Mouse (Mus musculus) embryonic facial prominence, embryonic 10.5 days (tissue): ENCODE measurements around the gene Mks1. TPM values are rescaled to one million over a fixed set of nuclear protein-coding genes. Genes with fewer than 3 reads are reported as not detected.
"Not testable (repeated sequence)": the region's sequence is repeated elsewhere in the genome, so short reads cannot be mapped to it uniquely, and the experiment has no call there.

Source experiments
- DNase-seq: peaks from one replicate; pipeline ENCODE4 v3.0.0-alpha.2; 2017; ENCODE audit warnings: low spot score
- H3K27ac ChIP-seq: fragments of 300-500 bp; sonication (generic); replicated peaks from 2 replicates; pipeline ENCODE4 v1.5.1; 2016; ENCODE audit warnings: mild to moderate bottlenecking
- H3K27me3 ChIP-seq: fragments of 300-500 bp; sonication (generic); replicated peaks from 2 replicates; pipeline ENCODE4 v1.6.1; 2016; ENCODE audit warnings: low read depth, mild to moderate bottlenecking; ENCODE audit not compliant: poor library complexity, severe bottlenecking
- H3K36me3 ChIP-seq: fragments of 300-500 bp; sonication (generic); replicated peaks from 2 replicates; pipeline ENCODE4 v1.6.1; 2016; ENCODE audit warnings: mild to moderate bottlenecking, moderate library complexity
- H3K4me1 ChIP-seq: fragments of 300-500 bp; sonication (generic); 2 replicates; pipeline ENCODE4 v1.6.1; 2016
- H3K4me3 ChIP-seq: fragments of 300-500 bp; sonication (generic); 2 replicates; pipeline ENCODE4 v1.5.1; 2016; ENCODE audit warnings: mild to moderate bottlenecking, moderate library complexity
- H3K9me3 ChIP-seq: fragments of 300-500 bp; sonication (generic); 2 replicates; pipeline ENCODE4 v1.6.1; 2016; ENCODE audit warnings: mild to moderate bottlenecking
- WGBS: fragments of 180-500 bp; shearing (Covaris S2); methylation state at CpG from one replicate; pipeline ENCODE4 v1.1.7; 2016; 5-methylcytosine and 5-hydroxymethylcytosine counted together
- polyA plus RNA-seq: library from polyadenylated mRNA; unstranded; fragments of >200 nt; fragmentation: Nextera tagmentation; extraction: Ambion mirVana; gene quantifications from 2 replicates; pipeline ENCODE4 v1.2.1, GENCODE M21; 2016

Mks1 gene
- polyA plus RNA-seq, 1 experiment from 2014 or later = 18.4 TPM

DNA sequence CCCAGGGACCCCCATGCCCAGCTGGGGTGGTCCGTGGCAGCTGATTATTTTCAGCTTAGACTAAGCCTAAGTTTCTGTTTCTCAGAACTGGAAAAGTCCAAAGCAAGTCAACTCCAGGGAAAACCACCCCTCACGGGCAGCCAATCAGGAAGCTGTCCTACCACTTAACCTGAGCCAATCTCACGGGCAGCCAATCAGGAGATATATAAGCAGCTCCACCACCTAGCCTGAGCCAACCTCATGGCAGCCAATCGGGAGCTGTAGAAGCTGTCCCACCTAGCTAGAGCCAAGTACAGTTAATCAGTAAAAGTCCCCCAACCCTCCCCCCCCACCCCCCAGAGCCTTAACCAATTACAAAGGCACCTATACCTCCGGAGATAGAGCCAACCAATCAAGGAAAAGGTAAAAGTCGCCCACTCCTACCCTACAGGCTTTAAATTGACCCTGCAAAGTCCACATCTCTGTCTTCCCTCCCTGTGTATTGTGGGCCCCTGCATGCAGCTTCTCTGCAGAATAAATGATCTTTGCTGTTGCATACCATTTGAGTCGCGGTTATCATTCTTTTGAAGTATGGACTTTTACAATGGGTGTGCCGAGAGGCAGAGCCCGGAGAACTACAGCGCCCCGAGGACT is 5.9 kb upstream of the Mks1 start:
- Histone ChIP-seq H3K4me1 (no peaks in the 10 kb centered on the region), H3K4me3 (no peak overlapping the region), H3K27me3 (no peaks in the 10 kb centered on the region), H3K27ac (no peak overlapping the region), H3K36me3 (no peaks in the 10 kb centered on the region), H3K9me3 (no peaks in the 10 kb centered on the region)
- DNase-seq = no peak
- 87% methylated on average over 12 of the region's 12 CpGs for WGBS

DNA sequence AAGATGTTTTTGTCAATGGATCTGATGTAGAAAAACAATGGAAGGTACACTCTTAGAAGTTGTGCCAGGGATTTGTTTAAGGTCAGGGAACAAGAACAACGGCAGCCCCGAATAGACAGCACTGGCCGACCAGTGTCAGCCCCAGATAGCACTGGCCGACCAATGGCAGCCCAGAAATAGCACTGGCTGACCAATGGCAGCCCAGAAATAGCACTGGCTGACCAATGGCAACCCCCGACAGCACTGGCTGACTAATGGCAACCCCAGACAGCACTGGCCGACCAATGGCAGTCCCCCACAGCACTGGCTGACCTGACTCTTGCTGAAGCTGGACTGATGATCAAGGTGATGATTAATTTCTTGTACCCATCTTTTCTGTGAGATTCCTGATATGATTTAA is 5.1 kb upstream of the Mks1 start:
- H3K9me3 ChIP-seq = no peaks in the 10 kb centered on the region
- H3K27me3 ChIP-seq = no peaks in the 10 kb centered on the region
- no peak overlapping the region for H3K4me3 ChIP-seq
- H3K4me1 ChIP-seq = peaks cover 4% of the 10 kb centered on the region
- H3K36me3 ChIP-seq = no peaks in the 10 kb centered on the region
- peak; percentile 35 for DNase-seq
- H3K27ac ChIP-seq = no peak overlapping the region
- WGBS = 77% methylated on average over 6 of the region's 6 CpGs

DNA sequence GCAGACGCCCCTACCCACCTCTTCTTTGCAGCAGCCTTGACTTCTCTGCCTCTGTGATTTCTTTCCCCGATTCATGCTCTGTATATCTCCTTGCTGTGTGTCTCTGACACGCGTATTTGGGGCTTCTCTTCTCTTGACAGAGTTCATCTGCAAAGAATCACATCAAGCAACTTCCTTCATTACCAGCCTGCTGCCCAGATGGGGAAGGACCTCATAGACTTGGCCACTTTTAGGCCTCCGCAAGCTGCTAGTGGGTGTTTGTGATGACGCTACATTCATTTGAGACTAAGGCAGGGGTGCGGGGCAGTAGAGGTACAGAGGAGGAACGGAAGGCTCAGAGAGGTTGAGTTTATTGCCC is 561 bp downstream of the Mks1 start:
- Histone ChIP-seq H3K4me1 (peaks cover 11% of the 10 kb centered on the region), H3K27ac (peak overlapping the region; percentile 89), H3K36me3 (peaks cover 24% of the 10 kb centered on the region), H3K27me3 (no peaks in the 10 kb centered on the region), H3K9me3 (no peaks in the 10 kb centered on the region), H3K4me3 (peak overlapping the region; percentile 78)
- 40% methylated on average over 8 of the region's 8 CpGs for WGBS
- DNase-seq = no peak

DNA sequence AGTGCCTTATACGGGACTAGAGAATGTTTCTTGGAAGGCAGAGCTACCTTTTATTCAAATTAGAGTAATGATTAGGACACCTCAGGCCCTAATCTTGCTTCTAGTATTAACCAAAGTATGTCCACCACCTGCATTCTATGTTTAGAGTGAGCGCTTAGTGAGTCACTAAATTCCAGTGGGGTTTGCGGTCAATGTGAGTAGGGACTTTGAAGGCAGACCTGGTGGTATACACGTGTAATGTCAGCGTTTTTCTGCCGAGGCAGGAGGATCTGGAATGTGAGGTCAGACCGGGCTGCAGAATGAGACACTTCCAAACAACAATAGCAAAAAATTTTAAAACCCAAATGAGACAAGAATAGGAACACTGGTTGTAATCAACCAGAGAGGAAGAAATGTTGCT is 1.5 kb downstream of the Mks1 start:
- DNase-seq = no peak
- H3K27me3 ChIP-seq = no peaks in the 10 kb centered on the region
- no peak overlapping the region for H3K4me3 ChIP-seq
- WGBS = 91% methylated on average over 7 of the region's 7 CpGs
- H3K36me3 ChIP-seq = peaks cover 28% of the 10 kb centered on the region
- peaks cover 11% of the 10 kb centered on the region for H3K4me1 ChIP-seq
- no peak overlapping the region for H3K27ac ChIP-seq
- no peaks in the 10 kb centered on the region for H3K9me3 ChIP-seq

DNA sequence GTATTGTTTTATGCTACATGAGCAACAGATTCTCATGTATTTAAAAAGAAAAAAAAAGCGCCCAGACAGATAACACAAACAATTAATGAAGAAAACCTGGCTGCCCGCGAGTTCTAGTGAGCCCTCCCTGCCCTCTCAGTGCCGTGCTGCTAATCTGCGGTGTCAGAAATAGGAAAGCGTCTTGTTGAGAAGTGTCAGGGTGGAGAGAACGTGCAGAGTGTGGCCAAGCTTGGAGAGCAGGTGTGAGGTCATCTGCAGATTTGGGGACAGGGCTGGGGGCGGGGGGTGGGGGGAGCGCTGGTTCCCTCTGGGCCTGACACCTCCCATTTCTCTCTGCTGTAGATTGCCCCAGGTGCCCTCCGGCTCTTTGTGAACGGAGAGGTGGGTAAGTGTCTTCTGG is 6.3 kb downstream of the Mks1 start:
- H3K36me3 ChIP-seq = peaks cover 74% of the 10 kb centered on the region
- H3K9me3 ChIP-seq = no peaks in the 10 kb centered on the region
- 90% methylated on average over 11 of the region's 11 CpGs for WGBS
- H3K4me3 ChIP-seq = no peak overlapping the region
- no peaks in the 10 kb centered on the region for H3K27me3 ChIP-seq
- no peak for DNase-seq
- H3K4me1 ChIP-seq = 0 out of 2 replicates have a peak, but pooled peaks cover 4% of the 10 kb centered on the region
- no peak overlapping the region for H3K27ac ChIP-seq

DNA sequence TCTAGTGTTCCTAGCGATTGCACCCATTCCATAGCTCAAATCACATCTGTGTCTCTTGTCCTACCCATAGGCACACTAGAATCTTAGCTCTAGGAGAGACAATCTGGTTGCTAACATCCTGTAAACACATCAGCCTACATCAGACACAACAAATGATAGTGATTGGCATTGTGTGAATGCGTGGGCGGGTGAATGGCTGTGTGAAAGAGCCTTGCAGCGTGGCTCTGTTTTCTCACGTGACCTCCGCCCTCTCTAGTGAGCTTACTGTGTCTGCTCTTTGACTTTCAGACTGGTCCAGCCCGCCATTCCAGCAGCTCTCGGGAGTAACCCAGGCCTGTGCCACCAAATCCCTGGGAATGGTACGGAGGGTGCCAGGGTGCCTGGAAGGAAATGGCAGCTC is 7.4 kb downstream of the Mks1 start:
- H3K4me3 ChIP-seq = no peak overlapping the region
- no peak overlapping the region for H3K27ac ChIP-seq
- H3K27me3 ChIP-seq = no peaks in the 10 kb centered on the region
- 86% methylated on average over 9 of the region's 9 CpGs for WGBS
- DNase-seq = no peak
- H3K9me3 ChIP-seq = no peaks in the 10 kb centered on the region
- H3K36me3 ChIP-seq = peaks cover 74% of the 10 kb centered on the region
- 0 out of 2 replicates have a peak, but pooled peaks cover 4% of the 10 kb centered on the region for H3K4me1 ChIP-seq

DNA sequence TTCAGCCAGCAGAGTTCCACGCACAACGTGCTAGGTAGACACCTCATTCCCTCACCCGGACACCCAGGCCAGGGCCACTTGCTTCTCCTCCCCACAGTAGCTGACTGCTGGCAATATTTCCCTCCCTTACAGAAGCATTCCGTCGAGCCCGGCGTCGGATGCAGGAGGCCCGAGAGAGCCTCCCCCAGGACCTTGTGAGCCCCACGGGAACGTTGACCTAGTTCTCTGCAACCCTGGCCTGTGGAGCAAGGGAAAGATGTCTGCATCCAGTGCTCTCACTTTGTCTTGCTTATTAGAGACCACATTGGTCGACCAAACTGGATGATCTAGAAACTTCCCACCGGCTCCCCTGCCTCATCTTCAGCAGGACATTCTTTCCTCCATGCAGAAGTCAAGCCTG is 9.8 kb downstream of the Mks1 start:
- H3K27me3 ChIP-seq = no peaks in the 10 kb centered on the region
- no peaks in the 10 kb centered on the region for H3K9me3 ChIP-seq
- WGBS = 90% methylated on average over 13 of the region's 13 CpGs
- no peak overlapping the region for H3K4me3 ChIP-seq
- H3K27ac ChIP-seq = no peak overlapping the region
- 0 out of 2 replicates have a peak, but pooled peaks cover 4% of the 10 kb centered on the region for H3K4me1 ChIP-seq
- DNase-seq = no peak
- peaks cover 57% of the 10 kb centered on the region for H3K36me3 ChIP-seq

DNA sequence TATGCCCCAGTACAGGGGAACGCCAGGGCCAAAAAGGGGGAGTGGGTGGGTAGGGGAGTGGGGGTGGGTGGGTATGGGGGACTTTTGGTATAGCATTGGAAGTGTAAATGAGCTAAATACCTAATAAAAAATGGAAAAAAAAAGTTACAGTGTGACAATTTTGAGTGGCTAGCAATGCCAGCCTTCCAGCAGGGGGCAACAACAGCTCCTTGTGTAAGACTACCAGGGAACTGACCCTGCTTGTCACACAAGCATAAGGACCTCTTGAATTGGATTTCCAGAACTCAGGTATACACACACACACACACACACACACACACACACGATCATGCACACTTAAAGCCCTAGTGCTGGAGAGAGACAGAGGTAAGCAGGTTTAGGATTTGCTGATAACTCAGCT is 13.9 kb downstream of the Mks1 start:
- not testable (repeated sequence) for H3K9me3 ChIP-seq, H3K4me3 ChIP-seq, H3K4me1 ChIP-seq, H3K27me3 ChIP-seq, H3K27ac ChIP-seq, DNase-seq
- WGBS = 89% methylated on average over 1 of the region's 2 CpGs
- H3K36me3 ChIP-seq = peaks cover 22% of the 10 kb centered on the region

DNA sequence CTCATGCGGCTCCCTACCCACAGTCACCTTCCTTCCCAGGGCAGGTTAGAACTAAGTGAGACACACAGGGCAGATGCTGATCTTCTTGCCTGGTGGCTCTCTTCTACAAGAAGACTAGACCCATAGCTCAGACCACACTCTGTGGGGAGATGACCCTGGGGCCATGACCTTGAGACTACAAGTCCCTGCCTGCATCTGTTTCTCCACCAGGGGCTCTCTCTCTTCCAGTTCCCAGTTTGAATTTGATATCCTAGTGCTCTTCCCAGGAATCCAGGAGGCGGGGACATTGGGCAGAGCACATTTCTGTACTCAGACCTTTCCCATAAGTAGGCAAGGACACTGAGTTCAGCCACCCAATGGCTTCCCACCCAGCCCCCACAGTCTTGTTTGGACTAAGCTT is 17.1 kb downstream of the Mks1 start:
- H3K4me1 ChIP-seq = 0 out of 2 replicates have a peak, but pooled peaks cover 4% of the 10 kb centered on the region
- no peak overlapping the region for H3K27ac ChIP-seq
- no peak for DNase-seq
- no peaks in the 10 kb centered on the region for H3K36me3 ChIP-seq
- H3K27me3 ChIP-seq = no peaks in the 10 kb centered on the region
- 65% methylated on average over 2 of the region's 2 CpGs for WGBS
- no peaks in the 10 kb centered on the region for H3K9me3 ChIP-seq
- H3K4me3 ChIP-seq = no peak overlapping the region

DNA sequence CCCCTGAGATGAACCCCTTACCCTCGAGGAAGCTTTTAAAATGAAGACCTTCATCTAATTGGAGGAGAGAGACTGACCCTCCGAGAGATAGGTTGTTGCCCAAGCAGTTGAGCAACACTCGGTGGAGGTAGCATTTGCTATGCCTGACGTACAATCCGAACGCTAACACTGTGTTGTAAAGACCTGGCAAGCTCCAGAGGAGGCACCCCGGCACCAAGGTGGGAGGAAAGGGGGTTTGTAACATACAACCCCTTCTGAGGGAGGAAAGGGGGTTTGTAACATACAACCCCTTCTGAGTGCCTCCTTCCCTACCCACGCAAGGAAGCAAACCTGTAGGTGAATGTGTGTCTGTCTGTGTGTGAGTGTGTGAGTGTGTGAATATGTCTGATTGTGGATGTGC is 18.8 kb downstream of the Mks1 start:
- 66% methylated on average over 8 of the region's 8 CpGs for WGBS
- Histone ChIP-seq H3K27me3 (no peaks in the 10 kb centered on the region), H3K9me3 (no peaks in the 10 kb centered on the region), H3K36me3 (no peaks in the 10 kb centered on the region), H3K4me1 (peaks cover 4% of the 10 kb centered on the region; the same call in 1 of the 2 replicates), H3K27ac (no peak overlapping the region), H3K4me3 (no peak overlapping the region)
- no peak for DNase-seq

DNA sequence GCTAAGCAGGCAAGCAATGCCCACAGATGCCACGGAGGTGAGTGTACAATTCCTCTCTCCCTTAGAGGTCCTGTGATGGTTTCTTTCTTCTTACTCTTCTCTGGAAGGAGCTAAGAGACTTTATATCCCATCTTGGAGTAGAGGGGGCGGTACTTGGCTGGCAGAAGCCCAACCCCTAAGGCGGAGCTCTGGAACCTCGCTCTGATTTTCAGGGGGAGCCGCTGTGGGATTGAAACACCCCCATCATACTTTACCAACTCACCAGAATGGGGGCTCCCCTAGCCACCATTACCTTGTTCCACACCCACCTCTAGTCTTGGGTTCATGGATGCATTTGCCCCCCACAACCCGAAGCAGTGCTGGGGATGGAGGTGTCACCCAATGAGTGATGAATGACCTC is 22.4 kb downstream of the Mks1 start, which contains the start of gene Epx:
Gene Epx (minus strand): TSS at position 101 of the 400 bp plus-strand sequence.
- no peaks in the 10 kb centered on the region for H3K36me3 ChIP-seq
- no peaks in the 10 kb centered on the region for H3K9me3 ChIP-seq
- H3K27me3 ChIP-seq = no peaks in the 10 kb centered on the region
- DNase-seq = no peak
- WGBS = 83% methylated on average over 6 of the region's 6 CpGs
- no peak within 1 kb of the TSS for H3K4me3 ChIP-seq
- no peak within 1 kb of the TSS for H3K27ac ChIP-seq
- H3K4me1 ChIP-seq = no peaks in the 10 kb centered on the region; the same call in 1 of the 2 replicates

DNA sequence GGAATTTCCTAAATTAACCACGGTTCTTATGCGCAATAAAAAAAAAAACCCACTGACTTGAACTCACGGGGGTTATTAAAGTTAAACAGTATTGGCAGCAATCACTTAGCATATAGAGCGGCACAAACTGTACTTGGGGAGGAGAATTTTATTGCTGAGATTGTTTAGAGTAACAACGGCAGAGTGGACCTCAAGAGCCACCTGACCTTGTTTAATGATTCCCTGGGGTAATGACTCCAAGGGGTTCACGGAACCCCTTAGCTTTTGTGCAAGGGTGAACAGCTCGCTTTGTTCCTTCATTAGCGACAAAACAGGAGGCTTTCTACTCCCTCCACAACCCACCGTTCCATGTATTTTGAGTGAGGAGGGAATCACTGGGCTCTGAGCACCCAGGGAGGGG is 26.8 kb downstream of the Mks1 start:
- Histone ChIP-seq H3K4me3 (no peak overlapping the region), H3K36me3 (no peaks in the 10 kb centered on the region), H3K27me3 (no peaks in the 10 kb centered on the region), H3K27ac (no peak overlapping the region), H3K4me1 (no peaks in the 10 kb centered on the region; the same call in 1 of the 2 replicates), H3K9me3 (no peaks in the 10 kb centered on the region)
- no peak for DNase-seq
- 83% methylated on average over 9 of the region's 9 CpGs for WGBS

DNA sequence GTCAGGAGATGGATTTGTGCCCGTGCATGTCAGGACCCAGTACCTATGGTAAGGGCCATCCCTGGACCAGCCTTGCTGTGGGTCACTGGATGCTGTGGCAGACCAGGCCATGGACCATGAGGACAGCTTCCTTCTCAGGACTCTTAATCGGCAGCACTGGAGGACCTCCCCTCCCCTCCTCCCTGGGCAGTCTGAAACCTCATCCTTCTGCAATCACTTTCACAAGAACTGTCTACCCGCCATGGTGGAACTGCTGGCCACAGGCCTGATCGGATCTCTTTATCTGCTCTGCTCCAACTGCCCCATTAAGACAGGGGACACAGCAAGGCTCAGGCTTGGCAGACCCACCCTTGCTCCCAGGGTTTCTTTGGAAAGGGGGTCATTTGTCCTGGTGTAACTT is 28.7 kb downstream of the Mks1 start:
- WGBS = 80% methylated on average over 4 of the region's 4 CpGs
- no peak overlapping the region for H3K27ac ChIP-seq
- H3K36me3 ChIP-seq = no peaks in the 10 kb centered on the region

More for the DNA sequence above, 28.7 kb downstream of the Mks1 start:
- H3K27me3 ChIP-seq = no peaks in the 10 kb centered on the region
- no peak overlapping the region for H3K4me3 ChIP-seq
- no peaks in the 10 kb centered on the region for H3K4me1 ChIP-seq
- no peak for DNase-seq
- H3K9me3 ChIP-seq = no peaks in the 10 kb centered on the region
